Mouse (Mus musculus) megakaryocyte progenitor cell, adult 5-6 weeks (primary cell): ENCODE results near the gene Gng12. TPM values are rescaled to one million over a fixed set of nuclear protein-coding genes. Genes with fewer than 3 reads are reported as not detected.

Experiments
- ATAC-seq: replicated peaks from 2 replicates; pipeline ENCODE4 v1.8.0; 2016; ENCODE audit warnings: mild to moderate bottlenecking, moderate TSS enrichment, inconsistent platforms; ENCODE audit not compliant: poor library complexity
- total RNA-seq, 2 experiments: library from RNA; stranded (forward) in 1 of 2; stranded (reverse) in 1 of 2; fragments of 157-497, 149-512 nt in 1 of 2; fragments of 200-1000 nt in 1 of 2; gene quantifications; 2 replicates each; pipeline versions ENCODE4 v1.2.3 to v1.2.4; 2015 to 2017

Gene Gng12
- total RNA-seq, 2 experiments from 2014 or later, result 115 to 190 TPM

DNA sequence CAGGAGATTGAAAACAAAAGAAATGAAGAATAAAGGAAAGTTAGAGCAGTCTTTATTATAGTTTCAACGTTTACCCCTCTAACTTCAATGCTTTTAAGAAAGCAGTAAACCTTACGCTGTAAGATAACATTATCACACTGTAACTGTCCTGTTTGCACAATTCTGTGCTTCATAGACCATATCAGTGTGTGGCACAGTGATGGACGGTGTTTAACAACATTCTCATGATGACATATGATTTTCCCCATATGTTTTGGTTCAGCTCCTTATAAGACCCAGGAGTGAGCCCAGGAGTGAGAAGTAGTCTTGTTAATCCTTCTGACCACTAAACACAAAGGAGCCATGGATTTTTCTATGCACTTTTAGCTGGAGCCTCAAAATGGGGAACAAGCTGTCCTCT lies 150.7 kb downstream of the Gng12 start:
- peak; percentile 74 for ATAC-seq

DNA sequence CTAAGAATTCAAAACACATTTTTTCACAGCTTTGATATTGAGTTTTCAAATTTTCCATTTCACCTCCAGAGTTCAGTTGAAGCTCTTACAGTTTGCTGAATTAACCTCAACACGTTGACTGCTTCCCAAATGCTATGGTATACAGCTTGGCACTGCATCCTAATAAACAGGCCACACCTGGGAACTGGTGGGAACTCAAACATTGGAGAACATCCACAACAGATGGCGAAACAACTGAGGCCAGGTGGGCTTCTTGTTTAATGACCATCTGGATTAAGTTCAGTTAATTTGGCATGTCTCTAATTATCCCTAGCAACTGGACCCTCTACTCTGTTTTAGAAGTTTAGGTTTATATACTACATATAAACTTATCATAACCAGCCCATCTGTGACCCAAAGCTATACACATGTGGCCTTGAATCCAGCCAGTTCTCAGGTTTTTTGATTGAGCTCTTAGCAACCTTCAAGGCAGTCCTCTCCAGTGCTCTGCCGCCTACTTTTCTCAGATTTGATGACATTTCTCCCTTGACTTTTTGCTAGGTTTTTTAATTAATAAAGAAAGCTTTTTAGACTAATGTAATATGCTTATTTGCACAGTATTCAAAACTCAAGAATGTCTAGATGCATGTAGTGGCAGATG lies 152.0 kb downstream of the Gng12 start:
- no peak for ATAC-seq

DNA sequence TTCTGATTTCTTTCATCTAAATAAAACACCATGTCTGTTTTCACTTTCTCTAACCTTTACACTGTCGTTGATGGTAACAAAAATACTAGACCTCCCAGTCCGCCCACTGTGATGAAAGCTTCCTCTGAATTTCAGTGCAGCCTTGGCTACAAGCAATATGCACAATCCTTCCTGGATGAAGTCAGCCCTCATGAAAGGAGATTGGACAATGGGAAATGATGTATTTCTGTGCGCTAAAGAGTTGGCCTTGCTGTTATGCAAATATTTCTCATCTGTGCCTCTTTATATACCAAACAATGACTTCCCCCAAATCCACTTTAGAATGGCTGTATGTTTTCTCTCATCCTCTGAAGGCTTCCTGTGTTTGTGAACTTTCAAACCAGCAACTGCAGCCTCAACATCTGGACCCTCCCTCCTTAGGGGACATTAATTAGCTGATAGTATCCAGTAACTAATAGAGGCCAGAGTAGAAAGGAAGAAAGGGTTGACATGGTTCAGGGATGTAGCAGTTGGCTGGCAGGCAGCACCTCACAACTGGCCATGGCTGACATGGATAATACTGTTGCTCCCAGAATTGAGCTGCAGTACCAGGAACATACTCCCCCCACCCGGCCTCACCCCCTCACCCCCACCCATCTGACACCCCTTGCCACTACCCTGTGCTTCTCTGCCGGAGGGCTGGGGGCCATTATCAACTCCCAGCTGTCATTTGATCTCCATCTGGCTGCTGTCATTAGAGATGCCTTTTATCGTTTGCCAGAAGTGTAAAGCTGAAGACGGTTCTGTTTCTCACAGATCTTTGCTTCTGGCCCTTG lies 152.9 kb downstream of the Gng12 start:
- peak; percentile 47 for ATAC-seq

DNA sequence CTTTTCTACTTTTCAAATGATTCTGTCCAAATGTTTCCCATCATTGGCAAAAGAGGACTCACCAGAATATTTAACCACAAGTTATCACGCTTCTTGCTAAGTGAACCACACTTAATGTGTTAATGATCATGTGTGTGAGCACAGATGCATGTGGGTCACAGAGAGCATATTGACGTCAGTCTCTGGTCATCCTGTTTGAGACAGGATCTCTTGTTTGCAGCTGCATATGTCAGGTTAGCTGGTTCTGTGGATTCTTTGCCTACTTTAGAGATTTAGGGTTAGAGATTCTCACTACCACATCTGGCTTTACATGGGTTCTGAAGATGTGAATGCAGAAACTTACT lies 153.5 kb downstream of the Gng12 start:
- ATAC-seq, result no peak

DNA sequence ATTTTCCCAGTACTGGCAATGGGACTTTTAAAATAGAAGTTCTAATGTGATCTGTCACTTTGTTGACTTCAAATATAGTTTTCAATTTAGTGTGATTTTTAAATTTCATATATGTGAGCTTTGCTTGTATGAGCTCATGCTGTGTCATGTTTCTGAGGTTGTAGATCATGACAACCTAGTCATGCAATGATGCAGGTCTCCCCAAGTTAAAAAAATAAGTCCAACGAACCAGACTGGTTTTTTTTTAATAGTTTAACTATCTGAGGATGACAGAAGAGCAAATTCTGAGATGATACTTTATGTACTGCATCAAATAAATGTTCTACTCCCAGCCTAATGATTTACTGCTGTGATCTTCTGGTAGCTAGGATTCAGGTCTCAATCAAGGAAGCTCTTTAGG lies 153.9 kb downstream of the Gng12 start:
- ATAC-seq, result no peak

DNA sequence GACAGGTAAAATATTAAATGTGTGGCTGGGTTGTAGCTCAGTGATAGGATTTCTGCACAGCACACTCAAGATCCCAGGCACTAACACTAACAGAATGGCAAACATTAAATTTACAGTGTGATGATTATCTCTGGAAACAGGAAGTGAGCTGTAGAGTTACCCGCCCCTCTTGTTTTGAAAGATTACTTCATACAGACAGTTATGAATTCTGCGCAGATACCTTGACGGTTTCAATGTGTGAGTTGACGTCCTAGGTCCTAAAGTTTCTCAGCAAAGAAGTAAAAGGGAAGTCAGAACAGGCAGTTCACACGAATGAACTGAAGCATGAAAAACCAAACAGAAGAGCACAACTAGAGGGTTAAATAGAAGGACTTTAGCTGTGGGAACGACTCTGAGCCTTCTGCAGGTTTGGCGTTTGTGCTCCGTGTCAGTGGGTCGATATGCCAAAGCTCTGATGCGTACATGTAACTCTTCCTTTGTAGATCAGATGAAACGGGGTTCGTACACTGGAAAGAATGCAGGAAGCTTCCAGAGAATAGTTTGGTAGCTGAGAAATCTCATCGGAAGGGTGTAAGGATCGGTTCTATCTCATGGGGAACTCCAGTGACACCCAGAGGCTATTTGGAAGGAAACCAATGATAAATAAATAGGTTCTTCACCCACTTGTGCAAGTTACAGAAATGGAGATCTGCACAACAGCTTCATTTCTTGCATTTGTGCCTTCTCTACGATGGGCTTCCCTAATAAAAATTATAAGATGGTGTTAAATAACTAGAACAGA lies 160.1 kb downstream of the Gng12 start:
- peak; percentile 72 for ATAC-seq

DNA sequence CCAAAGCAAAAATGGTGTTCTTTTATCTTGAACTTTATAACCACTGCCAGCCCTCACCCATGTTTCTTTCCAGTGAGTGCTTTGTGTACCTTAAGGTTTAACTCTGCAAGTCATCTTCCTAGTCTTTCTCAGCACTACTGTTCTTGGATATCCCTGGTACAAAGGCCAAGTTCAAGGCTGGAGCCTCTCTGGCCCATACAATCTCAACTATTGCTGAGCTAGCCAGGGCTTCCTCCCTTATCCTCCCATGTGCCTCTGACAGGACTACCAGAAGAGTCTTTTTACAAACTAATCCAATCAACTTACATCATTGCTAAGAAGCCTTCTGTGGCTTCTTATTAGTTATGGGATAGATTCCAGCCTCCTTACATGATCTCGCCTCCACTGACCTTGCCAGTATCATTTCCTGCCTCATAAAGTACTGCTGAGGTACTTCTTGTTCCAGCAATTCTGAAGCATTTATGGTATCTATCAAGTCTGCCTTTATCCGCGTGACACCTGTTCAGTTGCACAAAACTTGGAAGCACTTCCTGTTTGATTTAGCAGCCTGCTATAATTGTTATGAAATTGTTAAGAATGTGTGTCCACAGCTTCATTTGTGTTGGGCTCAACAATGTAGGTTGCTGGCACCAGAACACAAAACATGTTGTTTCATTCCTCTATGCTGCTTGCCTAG lies 160.8 kb downstream of the Gng12 start:
- ATAC-seq, result 0 out of 2 replicates have a peak, but pooled peaks have one; percentile 1

DNA sequence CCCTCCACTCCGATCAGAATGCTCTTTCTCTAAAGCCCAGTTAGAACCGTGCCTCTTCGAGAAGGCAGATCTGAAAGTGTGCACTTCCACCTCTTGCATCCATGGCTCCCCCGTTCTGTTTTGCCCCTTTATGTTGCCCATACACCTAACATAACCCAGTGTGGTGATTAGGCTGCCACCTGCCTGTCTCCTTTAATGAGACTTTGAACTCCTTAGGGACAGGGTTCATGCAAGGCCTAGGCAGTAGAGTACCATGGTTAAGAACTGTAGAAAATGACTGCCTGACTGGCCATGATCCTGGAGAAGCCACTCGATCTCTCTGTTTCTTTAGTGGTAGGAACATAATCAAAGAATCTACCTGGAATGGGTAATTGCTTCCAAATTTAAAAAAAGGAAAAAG lies 161.4 kb downstream of the Gng12 start:
- ATAC-seq, result no peak

DNA sequence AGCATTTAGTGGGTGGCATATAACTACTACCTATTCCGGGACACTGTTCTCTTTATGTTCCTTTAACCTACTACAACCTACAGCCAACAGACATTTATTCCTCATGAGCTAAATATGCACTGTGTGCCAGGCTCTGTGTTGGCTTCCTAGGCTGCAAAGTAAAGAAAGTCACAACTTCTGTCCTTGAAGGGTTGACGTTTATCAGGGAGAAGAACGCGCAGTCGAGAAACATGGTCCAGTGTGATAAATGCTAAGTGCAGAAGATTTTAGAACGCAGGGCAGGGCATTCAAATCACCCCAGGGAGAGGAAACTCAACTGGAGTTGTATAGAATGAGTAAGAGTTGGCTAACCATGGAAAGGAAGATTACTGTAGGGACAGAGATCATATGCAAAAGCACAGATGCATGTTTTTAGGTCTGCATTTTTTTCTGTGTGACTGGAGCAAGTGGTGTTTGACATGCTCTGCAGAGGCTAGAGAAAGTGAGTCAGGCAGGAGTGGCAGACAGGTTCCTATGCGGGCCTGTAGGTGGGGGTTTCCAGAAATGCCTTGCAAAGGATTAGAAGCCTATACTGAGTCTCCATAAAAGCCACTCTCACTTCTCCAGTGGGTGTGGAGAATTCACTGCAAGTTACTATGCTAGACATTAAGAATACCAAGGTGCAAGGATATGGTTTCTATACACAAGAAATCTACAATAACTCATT lies 161.9 kb downstream of the Gng12 start:
- ATAC-seq, result peak; percentile 70

DNA sequence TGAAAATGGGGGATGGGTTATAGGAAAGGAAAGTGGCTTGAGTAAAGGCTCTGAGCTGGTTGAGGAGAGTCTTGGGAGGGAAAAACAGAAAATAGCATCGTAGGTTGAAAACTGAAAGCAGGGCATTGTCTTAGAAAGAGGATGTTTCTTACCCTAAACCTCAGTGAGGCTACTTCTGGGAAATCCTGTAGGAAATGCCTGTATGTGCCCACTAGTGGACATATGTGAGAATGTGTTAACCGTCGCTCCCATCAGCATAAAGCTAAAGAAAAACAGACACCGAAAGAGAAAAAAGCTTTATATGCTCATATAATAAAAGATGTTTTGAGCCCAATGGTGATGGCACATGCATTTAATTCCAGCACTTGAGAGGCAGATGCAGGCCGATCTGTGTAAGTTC lies 163.9 kb downstream of the Gng12 start:
- peak; percentile 30; the same call in 1 of the 2 replicates for ATAC-seq

DNA sequence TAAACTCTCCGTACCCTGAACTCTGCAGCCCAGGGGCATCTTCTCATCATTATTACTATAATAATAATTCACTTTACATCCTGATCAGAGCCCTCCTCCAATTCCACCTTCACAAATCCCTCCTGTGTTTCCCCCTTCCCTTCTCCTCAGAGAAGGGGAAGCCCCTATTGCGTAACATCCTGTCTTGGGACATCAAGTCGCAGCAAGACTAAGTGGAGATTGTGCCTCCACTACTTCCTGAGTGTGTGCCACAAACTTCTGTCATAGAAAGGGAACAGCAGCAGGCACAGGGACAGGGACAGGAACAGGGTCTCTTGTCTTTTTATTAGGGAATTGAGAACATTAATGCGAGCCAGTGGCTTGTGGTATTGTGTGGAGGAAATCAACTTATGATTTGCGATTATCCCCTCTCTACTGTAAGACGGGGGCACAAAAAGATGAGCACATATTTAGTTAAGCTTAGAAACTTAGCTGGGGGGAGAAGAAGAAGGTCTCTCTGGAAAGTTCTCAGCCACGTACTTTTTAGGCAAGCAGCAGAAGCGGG lies 173.1 kb downstream of the Gng12 start:
- peak; percentile 90 for ATAC-seq

DNA sequence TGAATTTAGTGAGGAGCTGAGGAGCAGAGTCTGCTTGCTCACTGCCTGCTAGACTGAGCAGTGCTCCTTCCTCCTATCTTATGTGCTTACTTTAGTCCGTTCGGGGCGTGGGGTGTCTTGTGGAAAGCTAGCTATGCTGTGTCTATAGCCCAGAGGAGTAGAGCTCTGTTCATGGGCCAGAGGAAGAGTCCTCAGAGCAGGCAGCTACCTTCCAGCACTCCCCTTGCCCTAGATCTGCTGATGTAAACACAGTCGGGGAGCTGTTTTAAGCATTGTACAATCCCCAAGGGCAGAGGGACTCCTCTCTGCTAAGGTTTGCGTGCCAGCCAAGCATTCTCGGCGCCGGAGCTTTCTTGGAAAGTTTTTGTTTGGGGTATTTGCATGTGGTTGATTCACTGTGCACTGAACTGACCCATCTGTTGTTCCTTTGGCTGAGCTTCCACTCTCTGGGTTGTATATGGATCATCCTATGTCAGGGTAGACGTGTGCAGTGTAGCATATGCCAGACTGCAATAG lies 173.7 kb downstream of the Gng12 start:
- peak; percentile 21; the same call in 1 of the 2 replicates for ATAC-seq

Other genes starting within 250 kb of the Gng12 start
- gene Vmn1r35, start 210.5 kb upstream of the Gng12 start, total RNA-seq (2015), result not detected in 2 replicates
- not detected in 2 replicates for gene Vmn1r35, start 210.5 kb upstream of the Gng12 start, total RNA-seq (2017)
- gene Vmn1r36, start 177.2 kb upstream of the Gng12 start, total RNA-seq (2015), result not detected in 2 replicates
- gene Vmn1r36, start 177.2 kb upstream of the Gng12 start, total RNA-seq (2017), result not detected in 2 replicates
- not detected in 2 replicates for gene Vmn1r37, start 167.0 kb upstream of the Gng12 start, total RNA-seq (2015)
- not detected in 2 replicates for gene Vmn1r37, start 167.0 kb upstream of the Gng12 start, total RNA-seq (2017)
- gene Vmn1r38, start 113.8 kb upstream of the Gng12 start, total RNA-seq (2015), result not detected in 2 replicates
- not detected in 2 replicates for gene Vmn1r38, start 113.8 kb upstream of the Gng12 start, total RNA-seq (2017)
- gene Vmn1r39, start 85.8 kb upstream of the Gng12 start, total RNA-seq (2015), result not detected in 2 replicates
- not detected in 2 replicates for gene Vmn1r39, start 85.8 kb upstream of the Gng12 start, total RNA-seq (2017)
- gene Gadd45a, start 141.1 kb downstream of the Gng12 start, total RNA-seq (2015), result 50.6 and 58.0 TPM in 2 replicates
- gene Gadd45a, start 141.1 kb downstream of the Gng12 start, total RNA-seq (2017), result 40.4 and 64.3 TPM in 2 replicates